Mouse (Mus musculus) lung, postnatal 25 days (tissue): ENCODE results near the gene Ahsa1.
"Not testable (repeated sequence)": the region's sequence is repeated elsewhere in the genome, so short reads cannot be mapped to it uniquely, and the experiment has no call there.

Experiments used
- DNase-seq: peaks from one replicate; pipeline ENCODE4 v3.0.0; 2022; ENCODE audit warnings: low spot score

Ahsa1 gene

DNA sequence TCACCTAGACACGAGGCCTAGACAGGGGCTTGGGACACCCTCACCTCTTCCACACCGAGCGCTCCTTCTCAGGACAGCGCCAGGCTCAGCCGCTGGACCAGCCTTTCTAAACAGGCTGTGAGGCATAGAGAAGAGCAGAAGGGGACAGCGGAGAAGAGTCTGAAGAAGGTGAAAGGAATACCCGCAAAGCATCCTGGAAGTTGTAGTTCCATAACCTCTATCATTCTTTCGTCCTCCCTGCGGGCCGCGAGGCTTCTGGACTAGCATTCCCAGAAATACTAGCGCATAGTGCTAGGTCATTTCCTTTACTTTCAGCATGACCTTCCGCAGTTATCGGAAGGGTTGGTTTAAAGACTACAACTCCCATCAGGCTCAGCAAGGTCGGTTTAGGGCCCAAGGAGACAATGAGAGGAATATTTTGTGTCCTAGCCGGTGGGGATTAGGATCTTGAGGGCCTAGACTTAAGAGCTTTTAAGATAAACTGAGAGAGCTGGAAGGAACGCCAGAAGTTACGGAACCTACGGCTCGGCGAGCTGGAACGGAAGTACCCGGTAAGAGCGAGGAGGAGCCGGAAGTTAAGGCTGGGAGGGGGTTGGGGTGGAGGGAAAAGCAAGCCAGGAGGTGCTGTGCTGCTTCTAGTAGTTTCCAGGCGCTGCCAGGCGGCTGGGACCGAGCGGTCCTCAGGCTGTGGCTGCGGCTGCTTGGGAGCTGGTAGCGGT is at the start of gene Ahsa1, which contains the start of gene Vipas39:
TSS of gene Ahsa1 (plus strand) at position 372 of the 719 bp plus-strand sequence.
TSS of gene Vipas39 (minus strand) at position 149 of the 719 bp plus-strand sequence.
- DNase-seq: peak; percentile 97

DNA sequence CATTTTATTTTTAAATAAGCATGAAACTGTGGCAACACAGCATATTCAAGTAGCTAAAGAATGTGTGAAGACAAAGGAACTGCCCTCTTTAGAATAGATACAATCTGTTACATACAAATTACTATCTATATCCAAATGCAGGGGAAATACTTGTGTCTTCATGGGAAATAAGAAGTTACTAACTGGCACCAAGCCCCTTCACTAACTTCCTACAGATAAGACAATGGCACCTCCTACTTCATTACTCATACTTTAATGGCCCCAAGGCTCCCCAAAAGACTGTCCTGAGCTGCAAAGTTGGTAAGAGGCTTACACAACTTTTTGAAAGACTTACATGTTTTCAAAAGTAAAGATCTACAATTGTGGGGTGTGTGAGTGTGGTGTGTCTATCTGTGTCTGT is 48.7 kb upstream of the Ahsa1 start:
- DNase-seq: no peak

- no peak for DNase-seq
These were observed 46.9 kb upstream of the Ahsa1 start for GRCm38 (mm10) chr12:87219362-87219761.

GRCm38 (mm10) chr12:87224950-87225349 is 41.3 kb upstream of the Ahsa1 start:
- no peak for DNase-seq

DNA sequence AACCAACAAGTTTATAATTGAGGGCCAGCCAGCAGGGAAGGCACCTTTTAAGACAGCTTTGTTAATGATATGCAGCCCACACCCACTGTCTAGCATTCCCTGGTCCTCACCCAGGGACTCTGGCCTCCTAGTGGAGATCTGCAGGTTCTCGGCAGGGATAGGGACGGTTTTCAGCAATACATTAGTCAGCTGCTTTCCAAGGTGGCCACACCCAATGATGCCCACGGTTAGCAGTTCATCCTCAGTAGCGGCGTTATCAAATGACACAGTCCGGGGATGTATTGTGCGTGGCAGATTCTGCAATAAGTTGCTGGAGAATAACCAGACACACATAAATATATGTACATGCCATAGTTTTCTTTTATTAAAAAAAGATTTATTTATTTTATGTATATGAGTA is 39.5 kb upstream of the Ahsa1 start:
- DNase-seq: no peak

DNA sequence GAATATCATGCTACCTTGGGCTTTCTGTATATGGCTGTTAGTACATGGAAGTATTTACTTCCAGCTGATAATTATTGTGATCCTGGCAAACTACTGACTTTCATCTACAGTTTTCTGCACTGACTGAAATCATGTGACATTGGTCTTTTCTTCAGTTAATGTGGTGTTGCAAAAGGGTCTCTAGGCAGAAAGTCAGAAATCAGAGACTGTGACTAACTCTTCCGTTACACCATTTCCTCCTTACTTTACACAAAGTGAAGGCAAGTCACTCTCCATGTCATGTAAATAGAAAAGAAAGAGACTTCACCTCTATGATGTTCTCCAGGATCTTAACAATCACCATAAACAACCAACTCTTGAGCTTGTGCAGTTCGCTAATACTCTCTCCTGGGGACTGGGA is 36.6 kb upstream of the Ahsa1 start:
- no peak for DNase-seq

DNA sequence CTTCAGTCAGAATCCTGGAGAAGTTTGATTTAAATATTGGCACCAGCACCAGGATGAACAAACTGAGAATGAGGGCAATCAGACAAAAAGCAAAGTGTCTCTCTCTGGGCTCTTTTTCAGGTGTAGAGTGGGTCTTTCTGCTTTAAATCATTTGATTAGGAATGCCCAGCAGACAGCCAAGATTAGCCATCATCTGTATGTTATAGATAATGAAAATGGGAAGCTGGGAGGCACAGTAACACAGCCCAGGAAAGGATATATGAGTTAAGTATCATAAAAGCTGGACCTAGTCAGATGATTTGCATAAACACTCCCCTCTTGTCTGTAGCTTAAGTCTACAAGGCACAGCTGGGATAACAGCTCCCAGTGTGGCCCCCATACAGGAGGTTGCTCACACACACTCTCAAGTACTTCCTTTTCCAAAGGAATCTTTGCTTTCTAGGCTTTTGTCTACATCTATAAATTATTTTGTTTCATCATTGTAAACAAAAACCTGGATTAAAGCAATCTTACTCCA is 35.8 kb upstream of the Ahsa1 start:
- DNase-seq: no peak

DNA sequence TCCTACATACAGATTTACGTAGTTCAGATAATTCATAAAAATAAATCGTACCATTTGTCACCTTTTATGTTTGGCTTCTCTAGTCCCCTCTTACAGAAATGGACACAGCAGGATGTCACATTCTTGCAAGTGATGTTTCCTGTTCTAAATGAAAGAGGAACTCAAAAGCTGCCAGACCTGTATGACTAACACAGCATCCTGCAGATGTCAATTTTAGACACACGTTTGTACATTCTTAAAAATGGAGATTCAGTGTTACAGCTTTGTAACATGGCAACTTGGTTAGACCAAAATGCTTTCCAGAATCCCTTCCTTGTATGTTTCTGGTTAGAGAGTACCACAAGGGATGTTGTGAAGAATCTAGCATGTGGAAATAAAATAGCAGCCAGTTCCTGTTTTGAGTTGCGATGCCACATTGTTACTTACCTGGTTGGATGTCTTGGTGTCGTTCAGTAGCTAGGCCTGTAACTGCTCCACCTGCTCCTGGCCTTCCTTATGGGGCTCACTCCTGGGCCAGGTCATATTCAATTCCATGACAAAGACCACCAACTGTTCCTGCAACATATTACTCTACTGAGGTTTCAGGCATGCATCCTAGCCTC is 29.3 kb upstream of the Ahsa1 start:
- no peak for DNase-seq

- no peak for DNase-seq
These were observed 27.6 kb upstream of the Ahsa1 start, which contains the start of gene Noxred1 for GRCm38 (mm10) chr12:87238632-87239031. Gene Noxred1 (minus strand): TSS chr12:87238732.

DNA sequence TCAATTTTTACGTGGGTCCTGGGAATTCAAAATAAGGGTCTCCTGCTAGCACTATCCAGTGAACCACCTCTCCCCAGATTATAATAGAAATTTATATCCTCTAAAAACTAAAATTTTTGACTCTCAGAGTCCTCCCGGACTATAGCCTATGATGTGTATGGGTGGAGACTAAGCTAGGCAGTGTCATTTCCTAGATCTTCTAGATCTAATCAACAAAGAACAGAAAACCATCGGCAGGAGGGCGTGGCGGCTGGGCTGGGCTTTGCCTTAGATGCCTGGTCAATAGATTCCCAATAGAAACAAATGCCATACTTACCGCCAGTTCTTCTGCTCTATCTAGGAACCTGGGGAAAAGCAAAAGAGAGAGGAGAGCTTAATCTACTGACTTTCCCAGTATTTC is 16.1 kb upstream of the Ahsa1 start:
- DNase-seq: no peak

- DNase-seq: no peak
These were observed 12.4 kb upstream of the Ahsa1 start for GRCm38 (mm10) chr12:87253878-87254277.

DNA sequence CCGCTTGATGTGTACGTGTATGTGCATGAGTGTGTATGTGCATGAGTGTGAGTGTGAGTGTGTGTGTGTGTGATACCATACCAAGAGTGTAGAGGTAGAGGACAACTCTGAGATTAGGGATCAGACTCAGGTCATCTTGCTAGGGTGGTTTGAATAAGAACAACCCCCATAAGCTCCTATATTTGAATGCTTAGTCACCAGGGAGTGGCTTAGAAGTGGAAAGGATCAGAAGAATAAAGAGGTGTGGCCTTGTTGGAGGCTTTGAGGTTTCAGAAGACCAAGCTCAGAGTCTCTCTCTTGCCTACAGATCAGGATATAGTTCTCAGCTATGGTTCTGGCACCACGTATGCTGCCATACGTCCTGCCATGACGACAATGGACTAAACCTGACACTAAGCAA is 9.7 kb upstream of the Ahsa1 start:
- DNase-seq: no peak

DNA sequence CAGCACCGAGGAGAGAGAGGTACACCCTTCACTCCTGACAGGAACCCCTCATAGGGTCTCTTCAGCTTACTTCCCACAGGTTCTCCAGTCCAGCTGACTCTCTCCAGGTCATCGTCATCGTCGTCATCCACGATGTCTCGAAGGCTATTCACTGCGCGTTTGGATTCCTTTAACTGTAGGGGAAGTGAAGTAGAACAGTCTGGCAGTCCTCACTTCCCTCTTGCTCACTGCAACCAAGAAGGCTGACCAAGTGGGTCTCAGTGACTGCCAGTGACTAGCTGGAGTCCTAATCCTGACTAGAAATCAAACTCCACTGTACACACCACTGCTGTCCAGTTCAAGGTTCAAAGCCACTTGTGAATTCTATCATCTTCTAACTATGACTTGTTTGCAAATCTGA is 5.7 kb upstream of the Ahsa1 start:
- DNase-seq: no peak

GRCm38 (mm10) chr12:87265444-87265843 is 835 bp upstream of the Ahsa1 start:
- DNase-seq: no peak

GRCm38 (mm10) chr12:87266827-87267603 is 736 bp downstream of the Ahsa1 start:
- DNase-seq: no peak

- DNase-seq: no peak
These were observed 1.4 kb downstream of the Ahsa1 start for GRCm38 (mm10) chr12:87267682-87268081.

- no peak for DNase-seq
These were observed 8.9 kb downstream of the Ahsa1 start for GRCm38 (mm10) chr12:87274853-87275831.

GRCm38 (mm10) chr12:87277251-87277650 is 11.0 kb downstream of the Ahsa1 start:
- not testable (repeated sequence) for DNase-seq

GRCm38 (mm10) chr12:87278118-87278730 is 11.9 kb downstream of the Ahsa1 start:
- no peak for DNase-seq

- no peak for DNase-seq
These were observed 13.1 kb downstream of the Ahsa1 start for GRCm38 (mm10) chr12:87279350-87279749.

DNA sequence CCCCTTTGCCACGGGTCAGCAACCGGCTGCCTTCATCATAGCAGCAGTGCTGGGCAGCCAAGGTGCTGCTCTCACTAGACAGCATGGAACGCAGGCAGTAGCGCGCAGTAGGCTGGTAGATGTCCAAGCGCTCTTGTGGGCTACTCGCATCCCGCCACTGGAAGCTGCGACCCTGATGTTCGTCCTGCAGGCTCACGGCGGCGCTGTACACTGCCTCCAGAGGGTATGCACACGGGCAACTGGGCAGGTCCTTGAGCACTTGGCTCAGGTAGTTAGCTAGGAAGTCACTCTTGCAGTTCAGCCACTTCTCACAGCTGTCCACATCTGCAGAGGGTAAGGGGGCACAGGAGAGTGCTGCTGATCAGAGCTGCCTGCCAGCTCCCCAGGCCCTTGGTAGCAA is 13.6 kb downstream of the Ahsa1 start:
- no peak for DNase-seq
